In genomic region chr2:33708831-33709230, GRCm38 (mm10) we compare ENCODE assay signal across 25 mouse cellular contexts.
A peak's percentile ranks its signal among the peaks of the same experiment; 100 is the strongest.
DNase-seq lines count a peak whose midpoint lies in the region; ATAC-seq lines count a peak whose summit lies in the region.
"Had no signal": no experiment of that assay in that cellular context is flagged by ENCODE, and none has a peak within 500 bp of the region (broad histone marks: within the 10 kb centered on the region; RNA-seq: fewer than 3 reads in every experiment).

No protein-coding gene starts in this region.

- intact Hi-C loops in left cerebral cortex, postnatal 36 days (cut with DNase I): no loop called here
- intact Hi-C loops in left cerebral cortex, postnatal 4 days (cut with DNase I): no loop called here

- peak overlapping the region; percentile 89 for H3K27ac ChIP-seq in limb, embryonic 10.5 days
- no peak overlapping the region for H3K27ac ChIP-seq in forebrain, embryonic 10.5 days
- H3K27ac ChIP-seq: heart, embryonic 10.5 days; heart, embryonic 13.5 days; hindbrain, embryonic 14.5 days; hindbrain, postnatal 0 days had no signal

- DNase-seq in left cerebral cortex, postnatal 36 days (ENCODE audit: low spot score in 2 of 2): peak; percentile 14 to 30
- no peak for DNase-seq in left cerebral cortex, postnatal 4 days
- DNase-seq in right cerebral cortex, adult 2 months (ENCODE audit: low spot score in 2 of 2): peak; percentile 39 to 42
- DNase-seq in right cerebral cortex, postnatal 4 days: no peak
- DNase-seq in limb, embryonic 10.5 days (ENCODE audit: low spot score): no peak
- peak; percentile 13 for DNase-seq in telencephalon, adult 2 months (ENCODE audit: low read depth, low spot score)
- no peak for DNase-seq in forebrain, embryonic 10.5 days (ENCODE audit: extremely low spot score, low spot score)
- DNase-seq: adrenal gland, adult 2 months; adrenal gland, postnatal 14 days; cerebellum, adult 11-12 months; cerebellum, adult 8-10 months; cerebellum, postnatal 10 days; cerebellum, postnatal 36 days; forebrain, postnatal 0 days; gastrocnemius, postnatal 25 days; heart, adult 18-20 months; heart, postnatal 14 days; heart, postnatal 4 days had no signal

- no peaks in the 10 kb centered on the region for H3K9me3 ChIP-seq in limb, embryonic 10.5 days (replicated peaks)
- no peaks in the 10 kb centered on the region for H3K9me3 ChIP-seq in forebrain, embryonic 10.5 days
- H3K9me3 ChIP-seq: heart, embryonic 10.5 days; heart, embryonic 13.5 days had no signal

- H3K4me3 ChIP-seq in limb, embryonic 10.5 days: 0 out of 2 replicates have a peak overlapping the region, but pooled peaks have one; percentile 15
- no peak overlapping the region for H3K4me3 ChIP-seq in forebrain, embryonic 10.5 days
- H3K4me3 ChIP-seq: heart, embryonic 10.5 days; heart, embryonic 13.5 days had no signal

- no peak for ATAC-seq in monocyte, adult 5-6 weeks (replicated peaks; ENCODE audit: insufficient number of reproducible peaks, low FRiP score, low TSS enrichment, poor library complexity, severe bottlenecking)
- ATAC-seq: CD4-positive, CD25-positive, alpha-beta regulatory T cell, adult 4 months; forebrain, embryonic 14.5 days; forebrain, postnatal 0 days; hindbrain, postnatal 0 days had no signal

- peaks cover 64% of the 10 kb centered on the region for H3K27me3 ChIP-seq in limb, embryonic 10.5 days (ENCODE audit: low read depth, poor library complexity, severe bottlenecking)
- peaks cover 100% of the 10 kb centered on the region for H3K27me3 ChIP-seq in forebrain, embryonic 10.5 days (ENCODE audit: poor library complexity, severe bottlenecking)

- no peaks in the 10 kb centered on the region for H3K36me3 ChIP-seq in limb, embryonic 10.5 days
- no peaks in the 10 kb centered on the region for H3K36me3 ChIP-seq in forebrain, embryonic 10.5 days (replicated peaks)
- H3K36me3 ChIP-seq: heart, embryonic 10.5 days; heart, embryonic 13.5 days had no signal

- peaks cover 89% of the 10 kb centered on the region for H3K4me1 ChIP-seq in limb, embryonic 10.5 days
- H3K4me1 ChIP-seq in forebrain, embryonic 10.5 days: peaks cover 71% of the 10 kb centered on the region

- WGBS in limb, embryonic 10.5 days: 89% methylated on average over 8 of the region's 8 CpGs
- 94% methylated on average over 8 of the region's 8 CpGs for WGBS in forebrain, embryonic 10.5 days

Comparison
In these comparisons a context has a peak if more than half of its experiments do, and no peak if none do; other contexts are left out.
1. DNase-seq: peak in left cerebral cortex, postnatal 36 days (2 of 2), right cerebral cortex, adult 2 months (2 of 2) and telencephalon, adult 2 months (single experiment); none in left cerebral cortex, postnatal 4 days (single experiment), right cerebral cortex, postnatal 4 days (single experiment), limb, embryonic 10.5 days (single experiment) and forebrain, embryonic 10.5 days (single experiment).